Mouse (Mus musculus) midbrain, embryonic 16.5 days (tissue): Measurements from ENCODE around the gene Abcb1b. TPM values are rescaled to one million over a fixed set of nuclear protein-coding genes. Genes with fewer than 3 reads are reported as not detected.

Experiments
- ATAC-seq: fragments of 200-750 bp; cut with Nextera tagmentation; 2 replicates; pipeline ENCODE4 v1.8.0; 2017; ENCODE audit warnings: moderate TSS enrichment
- H3K27ac ChIP-seq: fragments of 300-500 bp; sonication (generic); 2 replicates; pipeline ENCODE4 v1.5.1; 2014; ENCODE audit warnings: mild to moderate bottlenecking, low read length, mixed read lengths
- H3K27me3 ChIP-seq: fragments of 300-500 bp; sonication (generic); 2 replicates; pipeline ENCODE4 v1.6.1; 2014; ENCODE audit warnings: low read depth, low read length, mixed read lengths; ENCODE audit not compliant: control insufficient read depth, insufficient read depth
- H3K36me3 ChIP-seq: fragments of 300-500 bp; sonication (generic); 2 replicates; pipeline ENCODE4 v1.6.1; 2014; ENCODE audit warnings: mild to moderate bottlenecking, low read length, moderate library complexity, mixed read lengths; ENCODE audit not compliant: control insufficient read depth, insufficient read depth
- H3K4me1 ChIP-seq: fragments of 300-500 bp; sonication (generic); 2 replicates; pipeline ENCODE4 v1.6.1; 2014; ENCODE audit warnings: mild to moderate bottlenecking, low read length, mixed read lengths; ENCODE audit not compliant: control insufficient read depth, insufficient read depth
- H3K4me2 ChIP-seq: fragments of 300-500 bp; sonication (generic); 2 replicates; pipeline ENCODE4 v1.6.1; 2014; ENCODE audit warnings: mild to moderate bottlenecking, low read length, mixed read lengths
- H3K4me3 ChIP-seq: fragments of 300-500 bp; sonication (generic); 2 replicates; pipeline ENCODE4 v1.5.1; 2014; ENCODE audit warnings: low read depth, mild to moderate bottlenecking, low read length, moderate library complexity, mixed read lengths
- H3K9ac ChIP-seq: fragments of 300-500 bp; sonication (generic); 2 replicates; pipeline ENCODE4 v1.6.1; 2014; ENCODE audit warnings: low read depth, low read length, mixed read lengths
- H3K9me3 ChIP-seq: fragments of 300-500 bp; sonication (generic); replicated peaks from 2 replicates; pipeline ENCODE4 v1.6.1; 2014; ENCODE audit warnings: mild to moderate bottlenecking, low read length, mixed read lengths; ENCODE audit not compliant: control insufficient read depth, poor library complexity, severe bottlenecking
- whole genome bisulfite sequencing: fragments of 180-500 bp; shearing (Covaris S2); extraction: QIAGEN DNeasy Blood & Tissue Kit; methylation state at CpG from one replicate; pipeline ENCODE4 v1.1.7; 2014; 5-methylcytosine and 5-hydroxymethylcytosine counted together
- polyA plus RNA-seq: library from polyadenylated mRNA; unstranded; fragments of >200 nt; fragmentation: Nextera tagmentation; extraction: Ambion mirVana; gene quantifications from 2 replicates; pipeline ENCODE4 v1.2.1, GENCODE M21; 2015

Abcb1b gene
- polyA plus RNA-seq, 1 experiment from 2014 or later: 0.97 TPM

DNA sequence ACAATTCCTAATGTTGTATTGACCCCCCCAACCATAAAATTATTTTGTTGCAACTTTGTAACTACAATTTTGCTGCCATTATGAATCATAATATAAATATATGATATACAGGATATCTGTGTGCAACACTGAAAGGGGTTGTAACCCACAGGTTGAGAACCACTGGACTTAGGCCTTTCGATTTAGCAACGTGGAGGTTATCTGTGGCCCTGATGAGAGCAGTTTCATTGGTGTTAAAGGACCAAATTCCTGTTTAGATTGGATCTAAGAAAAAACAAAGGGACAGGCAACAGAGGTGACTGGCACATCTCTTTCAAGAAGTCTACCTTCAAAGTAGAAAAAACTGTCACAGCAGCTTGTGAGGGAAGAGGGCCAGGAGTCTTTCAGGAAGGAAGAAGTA lies 87.9 kb downstream of the Abcb1b start:
- Histone ChIP-seq H3K27ac (no peak overlapping the region), H3K9me3 (no peaks in the 10 kb centered on the region; the same call in 1 of the 2 replicates), H3K9ac (no peak overlapping the region), H3K27me3 (no peaks in the 10 kb centered on the region), H3K4me3 (no peak overlapping the region), H3K4me1 (no peaks in the 10 kb centered on the region), H3K36me3 (no peaks in the 10 kb centered on the region), H3K4me2 (no peak overlapping the region)
- no peak for ATAC-seq
- 85% methylated on average over 2 of the region's 2 CpGs for WGBS

DNA sequence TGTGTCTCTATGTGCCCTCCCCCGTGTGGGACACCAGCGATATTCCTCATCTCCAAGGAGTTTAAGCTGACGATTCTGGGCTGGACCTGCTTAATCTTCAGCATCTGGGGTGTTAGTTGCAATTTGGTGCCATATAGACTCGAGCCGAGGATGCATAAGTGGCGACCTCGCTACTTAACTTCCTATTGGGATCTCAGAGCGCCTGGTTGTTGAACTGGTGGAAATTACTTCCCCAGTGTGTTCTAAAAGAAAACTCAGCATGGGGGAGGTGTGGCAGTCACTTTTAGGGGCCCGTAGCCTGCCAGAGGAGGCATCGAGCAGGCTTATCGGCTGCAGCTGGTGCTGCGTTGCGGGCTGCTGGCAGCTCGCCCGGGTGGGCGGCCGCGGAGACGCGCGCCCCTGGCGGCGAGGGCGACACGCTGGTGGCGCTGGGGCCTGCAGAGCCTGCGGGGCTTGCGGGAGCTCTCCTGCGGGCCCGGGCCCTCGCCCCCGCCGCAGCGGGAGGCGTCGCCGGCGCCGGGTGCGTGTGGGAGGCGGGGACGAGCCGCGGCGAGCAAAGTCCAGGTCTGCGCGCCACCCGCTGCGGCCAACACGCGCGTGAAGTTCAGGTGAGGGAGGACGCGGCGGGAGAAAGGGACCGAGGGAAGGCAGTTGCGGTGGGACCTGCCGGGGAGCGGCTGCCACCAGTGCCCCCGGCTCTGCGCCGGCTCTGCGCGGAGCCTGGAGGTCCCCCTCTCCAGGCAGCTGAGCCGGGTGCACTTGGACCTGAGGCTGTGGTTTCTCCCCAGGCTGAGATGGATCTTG lies 95.6 kb downstream of the Abcb1b start, which contains the start of gene Abcb4:
TSS of gene Abcb4 (plus strand) at position 418 of the 804 bp plus-strand sequence.
- peak within 1 kb of the TSS; percentile 95 for H3K4me2 ChIP-seq
- peak; percentile 94 for ATAC-seq
- peak within 1 kb of the TSS; percentile 76 for H3K9ac ChIP-seq
- H3K27me3 ChIP-seq: no peaks in the 10 kb centered on the region
- H3K4me1 ChIP-seq: peaks cover 11% of the 10 kb centered on the region
- no peaks in the 10 kb centered on the region for H3K36me3 ChIP-seq
- H3K4me3 ChIP-seq: peak within 1 kb of the TSS; percentile 74
- H3K27ac ChIP-seq: no peak within 1 kb of the TSS
- H3K9me3 ChIP-seq: no peaks in the 10 kb centered on the region; the same call in 1 of the 2 replicates
- WGBS: under 1% methylated on average over 61 of the region's 65 CpGs

DNA sequence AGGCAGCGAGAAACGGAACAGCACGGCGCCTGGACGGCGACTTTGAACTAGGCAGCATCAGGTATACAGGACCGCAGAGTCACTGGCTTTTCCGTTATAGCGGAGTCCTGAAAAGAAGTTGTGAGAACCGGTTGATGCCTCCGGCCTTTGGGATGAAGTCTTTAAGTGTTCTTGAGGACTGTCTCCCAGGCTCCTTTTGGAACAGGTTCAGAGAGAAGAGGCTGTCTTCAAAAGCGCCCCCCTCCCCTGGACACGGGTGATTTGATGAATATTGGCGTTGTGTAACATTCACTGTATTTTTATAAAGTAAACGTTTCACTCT lies 96.1 kb downstream of the Abcb1b start:
- H3K4me1 ChIP-seq: peaks cover 11% of the 10 kb centered on the region
- H3K4me2 ChIP-seq: peak overlapping the region; percentile 95
- no peak overlapping the region for H3K27ac ChIP-seq
- H3K9me3 ChIP-seq: no peaks in the 10 kb centered on the region; the same call in 1 of the 2 replicates
- H3K9ac ChIP-seq: peak overlapping the region; percentile 76
- 4% methylated on average over 15 of the region's 15 CpGs for WGBS
- H3K27me3 ChIP-seq: no peaks in the 10 kb centered on the region
- H3K36me3 ChIP-seq: no peaks in the 10 kb centered on the region
- no peak for ATAC-seq
- H3K4me3 ChIP-seq: peak overlapping the region; percentile 74

GRCm38 (mm10) chr5:8894641-8895490 lies 96.9 kb downstream of the Abcb1b start:
- Histone ChIP-seq H3K9me3 (no peaks in the 10 kb centered on the region; the same call in 1 of the 2 replicates), H3K27ac (no peak overlapping the region), H3K4me1 (peaks cover 11% of the 10 kb centered on the region), H3K9ac (no peak overlapping the region), H3K4me2 (no peak overlapping the region), H3K4me3 (no peak overlapping the region), H3K27me3 (no peaks in the 10 kb centered on the region), H3K36me3 (no peaks in the 10 kb centered on the region)
- WGBS: 70% methylated on average over 15 of the region's 15 CpGs
- ATAC-seq: no peak

GRCm38 (mm10) chr5:8896198-8896597 lies 98.3 kb downstream of the Abcb1b start:
- Histone ChIP-seq H3K4me1 (peaks cover 11% of the 10 kb centered on the region), H3K9me3 (no peaks in the 10 kb centered on the region), H3K4me2 (no peak overlapping the region), H3K4me3 (no peak overlapping the region), H3K36me3 (no peaks in the 10 kb centered on the region), H3K27me3 (no peaks in the 10 kb centered on the region), H3K27ac (no peak overlapping the region), H3K9ac (no peak overlapping the region)
- WGBS: 89% methylated on average over 1 of the region's 1 CpGs
- no peak for ATAC-seq

- H3K4me2 ChIP-seq: no peak overlapping the region
- no peaks in the 10 kb centered on the region for H3K9me3 ChIP-seq
- no peak overlapping the region for H3K4me3 ChIP-seq
- H3K27ac ChIP-seq: no peak overlapping the region
- WGBS: 66% methylated on average over 3 of the region's 3 CpGs
- no peak overlapping the region for H3K9ac ChIP-seq
- H3K4me1 ChIP-seq: peaks cover 5% of the 10 kb centered on the region
- ATAC-seq: no peak
- no peaks in the 10 kb centered on the region for H3K27me3 ChIP-seq
- no peaks in the 10 kb centered on the region for H3K36me3 ChIP-seq
These were observed 100.3 kb downstream of the Abcb1b start for GRCm38 (mm10) chr5:8898246-8898645.

- H3K4me2 ChIP-seq: no peak overlapping the region
- no peaks in the 10 kb centered on the region for H3K36me3 ChIP-seq
- no peaks in the 10 kb centered on the region for H3K4me1 ChIP-seq
- no peak overlapping the region for H3K4me3 ChIP-seq
- no peak overlapping the region for H3K9ac ChIP-seq
- H3K27ac ChIP-seq: no peak overlapping the region
- ATAC-seq: no peak
- 88% methylated on average over 1 of the region's 1 CpGs for WGBS
- no peaks in the 10 kb centered on the region for H3K9me3 ChIP-seq
- no peaks in the 10 kb centered on the region for H3K27me3 ChIP-seq
These were observed 103.1 kb downstream of the Abcb1b start for GRCm38 (mm10) chr5:8901001-8901400.

DNA sequence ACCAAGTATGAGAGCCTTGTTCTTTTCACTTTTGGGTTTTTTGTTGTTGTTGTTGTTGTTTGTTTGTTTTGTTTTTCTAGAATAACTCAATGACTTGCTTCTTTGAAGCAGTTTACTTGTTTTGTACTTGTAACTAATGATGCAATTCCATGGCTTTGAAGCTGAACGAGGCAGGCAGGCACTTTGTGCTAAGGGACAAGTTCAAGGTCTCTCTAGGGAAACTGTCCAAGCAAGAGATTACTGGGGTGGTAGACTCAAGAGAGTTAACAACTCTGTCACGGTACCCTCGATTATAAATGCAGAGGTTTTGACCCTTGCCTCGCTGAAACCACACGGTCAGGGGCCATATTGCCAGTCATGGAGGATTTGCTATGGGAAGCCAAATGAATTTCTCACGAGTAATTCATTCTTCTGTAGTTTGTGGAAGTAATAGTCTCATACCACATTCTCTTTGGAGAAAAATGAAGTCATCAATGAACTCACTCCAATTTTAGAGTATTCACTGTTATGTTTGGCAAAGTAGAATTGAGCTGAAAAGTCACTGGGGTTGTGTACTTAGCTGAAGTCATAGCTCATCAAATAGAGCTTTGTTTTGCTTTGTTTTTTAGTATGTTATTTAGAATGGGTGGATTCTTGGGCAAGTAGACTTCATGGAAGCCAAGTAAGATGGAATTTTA lies 104.3 kb downstream of the Abcb1b start:
- H3K27me3 ChIP-seq: no peaks in the 10 kb centered on the region
- H3K9ac ChIP-seq: no peak overlapping the region
- H3K4me2 ChIP-seq: no peak overlapping the region
- no peaks in the 10 kb centered on the region for H3K4me1 ChIP-seq
- H3K4me3 ChIP-seq: no peak overlapping the region
- no peaks in the 10 kb centered on the region for H3K9me3 ChIP-seq
- 59% methylated on average over 6 of the region's 6 CpGs for WGBS
- no peaks in the 10 kb centered on the region for H3K36me3 ChIP-seq
- no peak for ATAC-seq
- H3K27ac ChIP-seq: no peak overlapping the region
